Mouse (Mus musculus) 3T3-L1 (cell line): ENCODE results near the gene Dlg4.
"Not testable (repeated sequence)": the region's sequence is repeated elsewhere in the genome, so short reads cannot be mapped to it uniquely, and the experiment has no call there.

ENCODE experiments used
- DNase-seq: peaks from one replicate; pipeline ENCODE4 v3.0.0-alpha.2; 2015; ENCODE audit warnings: low read depth, low spot score

Dlg4 gene

GRCm38 (mm10) chr11:70049366-70049765 is 32.6 kb downstream of the Dlg4 start:
- no peak for DNase-seq

- peak; percentile 22 for DNase-seq
Measured at GRCm38 (mm10) chr11:70049816-70050215, 33.1 kb downstream of the Dlg4 start.

GRCm38 (mm10) chr11:70053156-70053555 is 36.4 kb downstream of the Dlg4 start:
- no peak for DNase-seq

- no peak for DNase-seq
Measured at GRCm38 (mm10) chr11:70053898-70054570, 37.3 kb downstream of the Dlg4 start, which contains the start of gene Asgr1. Gene Asgr1, plus strand, starts transcription at chr11:70054085.

- DNase-seq, result peak; percentile 81
Measured at GRCm38 (mm10) chr11:70055618-70056214, 39.0 kb downstream of the Dlg4 start.

GRCm38 (mm10) chr11:70057805-70058204 is 41.1 kb downstream of the Dlg4 start:
- no peak for DNase-seq

- DNase-seq, result no peak
Measured at GRCm38 (mm10) chr11:70059930-70060329, 43.2 kb downstream of the Dlg4 start.

- DNase-seq, result no peak
Measured at GRCm38 (mm10) chr11:70063053-70063452, 46.3 kb downstream of the Dlg4 start.

- no peak for DNase-seq
Measured at GRCm38 (mm10) chr11:70066701-70067100, 50.0 kb downstream of the Dlg4 start.

GRCm38 (mm10) chr11:70068245-70068644 is 51.5 kb downstream of the Dlg4 start:
- no peak for DNase-seq

- DNase-seq, result no peak
Measured at GRCm38 (mm10) chr11:70070057-70070456, 53.3 kb downstream of the Dlg4 start.

- DNase-seq, result not testable (repeated sequence)
Measured at GRCm38 (mm10) chr11:70070603-70071002, 53.9 kb downstream of the Dlg4 start.

GRCm38 (mm10) chr11:70074379-70075071 is 57.8 kb downstream of the Dlg4 start:
- DNase-seq, result peak; percentile 94

- peak; percentile 76 for DNase-seq
Measured at GRCm38 (mm10) chr11:70075581-70075980, 58.8 kb downstream of the Dlg4 start.

- no peak for DNase-seq
Measured at GRCm38 (mm10) chr11:70077441-70077840, 60.7 kb downstream of the Dlg4 start.

GRCm38 (mm10) chr11:70079175-70079574 is 62.4 kb downstream of the Dlg4 start:
- DNase-seq, result no peak

GRCm38 (mm10) chr11:70079928-70080327 is 63.2 kb downstream of the Dlg4 start:
- no peak for DNase-seq

GRCm38 (mm10) chr11:70080803-70081590 is 64.3 kb downstream of the Dlg4 start:
- no peak for DNase-seq

- no peak for DNase-seq
Measured at GRCm38 (mm10) chr11:70084563-70084962, 67.8 kb downstream of the Dlg4 start.

- DNase-seq, result no peak
Measured at GRCm38 (mm10) chr11:70091986-70092783, 75.4 kb downstream of the Dlg4 start, which contains the start of gene Asgr2. Gene Asgr2, plus strand, starts transcription at chr11:70092644.
